Mouse (Mus musculus) lung, embryonic 16.5 days (tissue): ENCODE measurements at regions not wholly inside any gene's neighbourhood (a gene's known extent, or its start where the extent isn't known, plus 50 kb on each side); places are given as distances from the start of the nearest gene placed in this dataset.
A peak's percentile ranks its signal among the peaks of the same experiment; 100 is the strongest.
"Not testable (repeated sequence)": the region's sequence is repeated elsewhere in the genome, so short reads cannot be mapped to it uniquely, and the experiment has no call there.

Experiments
- ATAC-seq: fragments of 200-750 bp; cut with Nextera tagmentation; 2 replicates; pipeline ENCODE4 v1.8.0; 2017; ENCODE audit warnings: low read depth, mild to moderate bottlenecking, moderate library complexity
- H3K27ac ChIP-seq: fragments of 300-500 bp; sonication (generic); 2 replicates; pipeline ENCODE4 v1.5.1; 2014; ENCODE audit warnings: mild to moderate bottlenecking, control low read depth, low read length
- H3K27me3 ChIP-seq: fragments of 300-500 bp; sonication (generic); 2 replicates; pipeline ENCODE4 v1.6.1; 2014; ENCODE audit warnings: low read depth, low read length, mixed read lengths; ENCODE audit not compliant: control insufficient read depth, insufficient read depth
- H3K36me3 ChIP-seq: fragments of 300-500 bp; sonication (generic); 2 replicates; pipeline ENCODE4 v1.6.1; 2014; ENCODE audit warnings: low read length; ENCODE audit not compliant: control insufficient read depth, insufficient read depth
- H3K4me1 ChIP-seq: fragments of 300-500 bp; sonication (generic); replicated peaks from 2 replicates; pipeline ENCODE4 v1.6.1; 2014; ENCODE audit warnings: low read length, mixed read lengths; ENCODE audit not compliant: control insufficient read depth, insufficient read depth
- H3K4me2 ChIP-seq: fragments of 300-500 bp; sonication (generic); 2 replicates; pipeline ENCODE4 v1.6.1; 2014; ENCODE audit warnings: low read depth, low read length, control low read depth
- H3K4me3 ChIP-seq: fragments of 300-500 bp; sonication (generic); 2 replicates; pipeline ENCODE4 v1.5.1; 2014; ENCODE audit warnings: mild to moderate bottlenecking, low read length, control low read depth
- H3K9ac ChIP-seq: fragments of 300-500 bp; sonication (generic); 2 replicates; pipeline ENCODE4 v1.6.1; 2014; ENCODE audit warnings: low read length, control low read depth
- H3K9me3 ChIP-seq: fragments of 300-500 bp; sonication (generic); 2 replicates; pipeline ENCODE4 v1.6.1; 2016; ENCODE audit warnings: low read length; ENCODE audit not compliant: control insufficient read depth
- WGBS: fragments of 180-500 bp; shearing (Covaris S2); extraction: QIAGEN DNeasy Blood & Tissue Kit; methylation state at CpG from one replicate; pipeline ENCODE4 v1.1.7; 2014; 5-methylcytosine and 5-hydroxymethylcytosine counted together

- not testable (repeated sequence) for H3K27me3 ChIP-seq, H3K4me1 ChIP-seq, H3K9me3 ChIP-seq, H3K4me3 ChIP-seq, H3K36me3 ChIP-seq, H3K27ac ChIP-seq, ATAC-seq, H3K9ac ChIP-seq, H3K4me2 ChIP-seq
- 71% methylated on average over 4 of the region's 5 CpGs for WGBS
Measured at GRCm38 (mm10) chr17:13519409-13520201, 165.2 kb downstream of the Tcp10c start.

- H3K9ac ChIP-seq, H3K9me3 ChIP-seq, H3K27ac ChIP-seq, H3K36me3 ChIP-seq, H3K27me3 ChIP-seq, H3K4me1 ChIP-seq, H3K4me2 ChIP-seq, H3K4me3 ChIP-seq, ATAC-seq: not testable (repeated sequence)
- 68% methylated on average over 5 of the region's 5 CpGs for WGBS
Measured at GRCm38 (mm10) chr17:13532579-13532978, 178.2 kb downstream of the Tcp10c start.

- no peak overlapping the region for H3K27ac ChIP-seq
- 76% methylated on average over 7 of the region's 7 CpGs for WGBS
Measured at GRCm38 (mm10) chr17:13540446-13541241, 186.3 kb downstream of the Tcp10c start.

GRCm38 (mm10) chr17:13541249-13541648, 186.9 kb downstream of the Tcp10c start:
- no peaks in the 10 kb centered on the region for H3K36me3 ChIP-seq
- H3K27ac ChIP-seq: no peak overlapping the region
- H3K9me3 ChIP-seq: peaks cover 32% of the 10 kb centered on the region
- 69% methylated on average over 12 of the region's 12 CpGs for WGBS
- no peaks in the 10 kb centered on the region for H3K4me1 ChIP-seq
- no peak overlapping the region for H3K4me2 ChIP-seq
- H3K27me3 ChIP-seq: no peaks in the 10 kb centered on the region
- H3K4me3 ChIP-seq: no peak overlapping the region
- ATAC-seq: 0 out of 2 replicates have a peak, but pooled peaks have one; percentile 3
- no peak overlapping the region for H3K9ac ChIP-seq

More at GRCm38 (mm10) chr17:13540446-13541241, 186.3 kb downstream of the Tcp10c start:
- no peaks in the 10 kb centered on the region for H3K36me3 ChIP-seq
- no peak for ATAC-seq
- no peak overlapping the region for H3K9ac ChIP-seq
- no peaks in the 10 kb centered on the region for H3K27me3 ChIP-seq
- no peak overlapping the region for H3K4me2 ChIP-seq
- H3K4me3 ChIP-seq: no peak overlapping the region
- H3K4me1 ChIP-seq: no peaks in the 10 kb centered on the region
- H3K9me3 ChIP-seq: peaks cover 32% of the 10 kb centered on the region

- H3K4me2 ChIP-seq: no peak overlapping the region
- no peak for ATAC-seq
- H3K27me3 ChIP-seq: no peaks in the 10 kb centered on the region
- no peak overlapping the region for H3K4me3 ChIP-seq
- no peak overlapping the region for H3K27ac ChIP-seq
- no peak overlapping the region for H3K9ac ChIP-seq
- no peaks in the 10 kb centered on the region for H3K36me3 ChIP-seq
- H3K9me3 ChIP-seq: peaks cover 39% of the 10 kb centered on the region
- H3K4me1 ChIP-seq: no peaks in the 10 kb centered on the region
Measured at GRCm38 (mm10) chr17:13542261-13542660, 187.9 kb downstream of the Tcp10c start.

- Histone ChIP-seq H3K9me3 (peaks cover 44% of the 10 kb centered on the region), H3K27ac (no peak overlapping the region), H3K36me3 (no peaks in the 10 kb centered on the region), H3K4me2 (no peak overlapping the region), H3K4me3 (no peak overlapping the region), H3K9ac (no peak overlapping the region), H3K27me3 (no peaks in the 10 kb centered on the region), H3K4me1 (no peaks in the 10 kb centered on the region)
- no peak for ATAC-seq
- 70% methylated on average over 10 of the region's 10 CpGs for whole genome bisulfite sequencing
Measured at GRCm38 (mm10) chr17:13542856-13543255, 188.5 kb downstream of the Tcp10c start.

- Histone ChIP-seq H3K9ac (no peak overlapping the region), H3K4me1 (no peaks in the 10 kb centered on the region), H3K9me3 (peaks cover 53% of the 10 kb centered on the region), H3K27ac (no peak overlapping the region), H3K4me2 (no peak overlapping the region), H3K36me3 (no peaks in the 10 kb centered on the region), H3K27me3 (no peaks in the 10 kb centered on the region), H3K4me3 (no peak overlapping the region)
- WGBS: 51% methylated on average over 2 of the region's 2 CpGs
- ATAC-seq: no peak
Measured at GRCm38 (mm10) chr17:13544036-13544795, 189.8 kb downstream of the Tcp10c start.

- Histone ChIP-seq H3K27ac (no peak overlapping the region), H3K4me3 (no peak overlapping the region), H3K36me3 (no peaks in the 10 kb centered on the region), H3K9ac (no peak overlapping the region), H3K9me3 (peaks cover 42% of the 10 kb centered on the region), H3K4me1 (no peaks in the 10 kb centered on the region), H3K4me2 (no peak overlapping the region), H3K27me3 (no peaks in the 10 kb centered on the region)
- 57% methylated on average over 3 of the region's 3 CpGs for WGBS
- ATAC-seq: no peak
Measured at GRCm38 (mm10) chr17:13546249-13546648, 191.9 kb downstream of the Tcp10c start.

GRCm38 (mm10) chr17:13546669-13547085, 192.3 kb downstream of the Tcp10c start:
- H3K4me1 ChIP-seq: no peaks in the 10 kb centered on the region
- H3K36me3 ChIP-seq: no peaks in the 10 kb centered on the region
- H3K27me3 ChIP-seq: no peaks in the 10 kb centered on the region
- H3K4me2 ChIP-seq: no peak overlapping the region
- ATAC-seq: no peak
- peaks cover 39% of the 10 kb centered on the region for H3K9me3 ChIP-seq
- H3K9ac ChIP-seq: no peak overlapping the region
- H3K27ac ChIP-seq: no peak overlapping the region
- WGBS: 75% methylated on average over 7 of the region's 7 CpGs
- H3K4me3 ChIP-seq: no peak overlapping the region
